Mouse (Mus musculus): ENCODE measurements around the gene Igsf9b. TPM values are rescaled to one million over a fixed set of nuclear protein-coding genes. Genes with fewer than 3 reads are reported as not detected.

Gene Igsf9b
- polyA plus RNA-seq, 1 experiment from 2014 or later = 6.6 TPM

DNA sequence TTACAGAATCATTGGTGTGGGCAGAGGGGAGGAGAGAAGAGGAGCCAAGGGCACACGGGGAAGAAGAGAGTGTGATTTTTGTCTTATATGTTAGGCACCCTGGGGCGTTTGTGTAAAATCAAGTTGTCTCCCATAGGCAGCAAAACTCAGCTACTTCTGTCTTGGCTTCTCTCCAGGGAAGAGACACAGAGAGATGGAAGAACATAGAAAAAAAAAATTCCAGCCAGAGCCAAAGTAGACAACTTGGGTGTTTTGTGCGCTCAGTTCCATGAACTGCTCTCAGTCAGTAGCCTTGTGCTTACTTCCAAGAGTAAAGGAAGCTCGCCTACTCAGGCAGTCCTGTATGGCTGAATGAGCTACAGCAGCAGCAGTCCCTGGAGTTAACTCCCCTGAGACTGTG, 31.4 kb downstream of the Igsf9b start:
- WGBS = 91% methylated on average over 4 of the region's 4 CpGs
- Histone ChIP-seq H3K4me2 (replicated peaks; ENCODE audit: low read depth, low read length) (no peak overlapping the region), H3K36me3 (ENCODE audit: control insufficient read depth, insufficient read depth, low read length) (0 out of 2 replicates have a peak, but pooled peaks cover 5% of the 10 kb centered on the region), H3K4me3 (ENCODE audit: low read depth, low read length) (no peak overlapping the region), H3K27ac (ENCODE audit: low read depth, low read length) (no peak overlapping the region), H3K9me3 (ENCODE audit: control insufficient read depth, low read length) (no peaks in the 10 kb centered on the region), H3K9ac (ENCODE audit: low read depth, low read length) (no peak overlapping the region), H3K27me3 (ENCODE audit: control insufficient read depth, insufficient read depth, low read length) (no peaks in the 10 kb centered on the region), H3K4me1 (replicated peaks; ENCODE audit: control insufficient read depth, insufficient read depth, low read length) (no peaks in the 10 kb centered on the region)
- DNase-seq (ENCODE audit: low spot score) (no peak), ATAC-seq (ENCODE audit: low FRiP score) (no peak)

DNA sequence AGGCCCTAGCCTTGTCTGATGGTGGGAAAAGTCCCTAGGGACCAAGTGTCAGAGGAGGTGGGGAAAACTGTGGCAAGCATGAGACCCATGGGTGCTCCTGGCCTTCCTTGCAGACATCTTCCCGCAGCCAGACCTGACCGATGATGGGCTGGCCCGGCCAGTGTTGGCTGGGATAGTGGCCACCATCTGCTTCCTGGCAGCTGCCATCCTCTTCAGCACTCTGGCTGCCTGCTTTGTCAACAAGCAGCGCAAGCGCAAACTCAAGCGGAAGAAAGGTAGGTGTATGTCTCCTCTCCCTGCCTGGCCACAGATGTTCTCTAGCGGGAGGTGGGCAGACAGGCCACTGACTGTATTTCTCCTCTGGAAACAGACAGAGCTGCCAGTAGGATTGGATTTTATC, 32.5 kb downstream of the Igsf9b start:
- ATAC-seq (ENCODE audit: low FRiP score) = no peak
- 91% methylated on average over 7 of the region's 7 CpGs for WGBS
- Histone ChIP-seq H3K4me1 (replicated peaks; ENCODE audit: control insufficient read depth, insufficient read depth, low read length) (no peaks in the 10 kb centered on the region), H3K4me3 (ENCODE audit: low read depth, low read length) (no peak overlapping the region), H3K27me3 (ENCODE audit: control insufficient read depth, insufficient read depth, low read length) (no peaks in the 10 kb centered on the region), H3K36me3 (ENCODE audit: control insufficient read depth, insufficient read depth, low read length) (0 out of 2 replicates have a peak, but pooled peaks cover 5% of the 10 kb centered on the region), H3K4me2 (replicated peaks; ENCODE audit: low read depth, low read length) (no peak overlapping the region), H3K9ac (ENCODE audit: low read depth, low read length) (no peak overlapping the region), H3K9me3 (ENCODE audit: control insufficient read depth, low read length) (no peaks in the 10 kb centered on the region), H3K27ac (ENCODE audit: low read depth, low read length) (no peak overlapping the region)
- no peak for DNase-seq (ENCODE audit: low spot score)

DNA sequence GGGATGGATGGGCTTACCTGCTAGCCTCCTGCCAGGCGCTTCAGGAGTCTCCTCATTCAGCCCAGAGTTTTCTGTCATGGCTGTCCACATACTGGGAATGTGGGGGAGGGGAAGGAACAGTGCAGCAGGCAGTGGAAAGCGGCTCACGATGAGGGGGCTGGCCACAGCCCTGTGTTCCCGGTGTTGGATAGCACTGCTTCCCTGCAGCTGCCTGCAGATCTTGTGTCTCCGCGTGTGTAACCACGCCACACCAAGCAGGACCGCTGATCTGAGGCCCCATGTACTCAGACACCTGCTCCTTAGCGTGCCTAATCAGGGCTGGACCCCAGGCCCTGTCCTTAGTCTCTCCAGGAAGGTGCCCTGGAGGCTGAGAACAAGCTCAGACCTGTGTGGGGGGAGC, 35.9 kb downstream of the Igsf9b start:
- ATAC-seq (ENCODE audit: low FRiP score) (peak; percentile 10; the same call in 1 of the 2 replicates), DNase-seq (ENCODE audit: low spot score) (peak; percentile 10)
- 0 out of 2 replicates have a peak, but pooled peaks cover 5% of the 10 kb centered on the region for H3K36me3 ChIP-seq (ENCODE audit: control insufficient read depth, insufficient read depth, low read length)
- H3K27me3 ChIP-seq (ENCODE audit: control insufficient read depth, insufficient read depth, low read length) = no peaks in the 10 kb centered on the region
- no peak overlapping the region for H3K4me2 ChIP-seq (replicated peaks; ENCODE audit: low read depth, low read length)
- H3K4me3 ChIP-seq (ENCODE audit: low read depth, low read length) = no peak overlapping the region
- 77% methylated on average over 9 of the region's 9 CpGs for WGBS
- no peaks in the 10 kb centered on the region for H3K9me3 ChIP-seq (ENCODE audit: control insufficient read depth, low read length)
- H3K4me1 ChIP-seq (replicated peaks; ENCODE audit: control insufficient read depth, insufficient read depth, low read length) = no peaks in the 10 kb centered on the region
- no peak overlapping the region for H3K9ac ChIP-seq (ENCODE audit: low read depth, low read length)
- H3K27ac ChIP-seq (ENCODE audit: low read depth, low read length) = peak overlapping the region; percentile 13; the same call in 1 of the 2 replicates

DNA sequence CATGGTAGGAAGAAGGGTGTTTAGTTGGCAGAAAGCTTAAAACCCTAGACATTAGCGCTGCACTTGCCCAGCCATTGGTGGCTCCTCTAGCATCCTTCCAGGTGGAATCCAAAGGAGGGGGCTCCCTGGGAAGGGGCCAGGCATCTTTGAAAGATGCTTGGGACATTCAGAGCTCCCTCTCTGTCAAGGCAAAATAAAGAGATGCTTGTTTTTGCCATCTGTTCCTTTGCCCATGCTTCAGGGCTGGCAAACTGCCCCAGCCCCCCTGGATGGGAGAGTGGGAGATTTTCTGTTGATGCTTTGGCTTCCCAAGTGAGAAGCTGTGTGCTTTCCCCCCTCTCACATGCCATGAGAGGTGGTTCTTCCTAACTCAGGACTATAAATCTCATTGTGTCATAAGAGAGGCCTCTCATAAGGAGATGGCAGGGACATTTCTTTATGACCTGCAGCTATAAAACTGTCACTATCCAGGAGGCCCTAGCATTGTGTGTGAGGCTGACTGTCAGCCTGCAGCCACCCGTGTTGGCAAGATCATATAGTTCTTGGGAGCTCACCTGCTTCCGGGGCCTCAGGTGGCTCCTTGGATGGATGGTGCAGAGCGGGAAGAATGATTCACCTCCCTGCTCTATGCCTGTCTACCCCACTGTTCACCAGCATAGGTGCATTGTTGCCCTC, 38.1 kb downstream of the Igsf9b start:
- no peak overlapping the region for H3K4me2 ChIP-seq (replicated peaks; ENCODE audit: low read depth, low read length)
- no peaks in the 10 kb centered on the region for H3K4me1 ChIP-seq (replicated peaks; ENCODE audit: control insufficient read depth, insufficient read depth, low read length)
- ATAC-seq (ENCODE audit: low FRiP score) (no peak), DNase-seq (ENCODE audit: low spot score) (no peak)
- no peak overlapping the region for H3K9ac ChIP-seq (ENCODE audit: low read depth, low read length)
- no peak overlapping the region for H3K27ac ChIP-seq (ENCODE audit: low read depth, low read length)
- H3K36me3 ChIP-seq (ENCODE audit: control insufficient read depth, insufficient read depth, low read length) = 0 out of 2 replicates have a peak, but pooled peaks cover 5% of the 10 kb centered on the region
- H3K27me3 ChIP-seq (ENCODE audit: control insufficient read depth, insufficient read depth, low read length) = no peaks in the 10 kb centered on the region
- H3K4me3 ChIP-seq (ENCODE audit: low read depth, low read length) = no peak overlapping the region
- WGBS = 93% methylated on average over 4 of the region's 4 CpGs
- H3K9me3 ChIP-seq (ENCODE audit: control insufficient read depth, low read length) = no peaks in the 10 kb centered on the region

DNA sequence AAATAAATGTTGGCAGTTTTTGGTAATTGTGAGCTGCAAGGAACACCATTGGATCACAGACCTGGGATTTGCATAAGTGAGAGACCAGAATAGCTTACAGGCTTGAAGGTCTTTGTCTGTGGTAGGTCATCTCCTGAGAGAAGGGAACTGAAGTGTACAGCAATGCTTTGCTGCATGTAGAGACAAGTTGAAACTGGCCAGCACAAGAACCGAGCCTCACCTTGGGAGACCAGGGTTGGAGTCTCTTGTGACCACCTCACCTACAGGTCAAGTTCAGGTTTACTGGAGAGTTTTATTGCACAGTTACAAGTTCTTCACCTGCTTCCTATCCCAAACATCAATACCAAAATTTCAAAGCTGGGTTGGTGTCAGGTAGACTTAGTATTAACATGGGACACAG, 40.2 kb downstream of the Igsf9b start:
- DNase-seq (ENCODE audit: low spot score) = no peak
- H3K4me3 ChIP-seq (ENCODE audit: low read depth, low read length) = no peak overlapping the region
- WGBS = 92% methylated on average over 1 of the region's 1 CpGs
- H3K9me3 ChIP-seq (ENCODE audit: control insufficient read depth, low read length) = no peaks in the 10 kb centered on the region
- H3K4me1 ChIP-seq (replicated peaks; ENCODE audit: control insufficient read depth, insufficient read depth, low read length) = no peaks in the 10 kb centered on the region
- no peak overlapping the region for H3K4me2 ChIP-seq (replicated peaks; ENCODE audit: low read depth, low read length)
- ATAC-seq (ENCODE audit: low FRiP score) = no peak
- H3K27ac ChIP-seq (ENCODE audit: low read depth, low read length) = no peak overlapping the region
- no peaks in the 10 kb centered on the region for H3K27me3 ChIP-seq (ENCODE audit: control insufficient read depth, insufficient read depth, low read length)
- 0 out of 2 replicates have a peak, but pooled peaks cover 3% of the 10 kb centered on the region for H3K36me3 ChIP-seq (ENCODE audit: control insufficient read depth, insufficient read depth, low read length)
- no peak overlapping the region for H3K9ac ChIP-seq (ENCODE audit: low read depth, low read length)

DNA sequence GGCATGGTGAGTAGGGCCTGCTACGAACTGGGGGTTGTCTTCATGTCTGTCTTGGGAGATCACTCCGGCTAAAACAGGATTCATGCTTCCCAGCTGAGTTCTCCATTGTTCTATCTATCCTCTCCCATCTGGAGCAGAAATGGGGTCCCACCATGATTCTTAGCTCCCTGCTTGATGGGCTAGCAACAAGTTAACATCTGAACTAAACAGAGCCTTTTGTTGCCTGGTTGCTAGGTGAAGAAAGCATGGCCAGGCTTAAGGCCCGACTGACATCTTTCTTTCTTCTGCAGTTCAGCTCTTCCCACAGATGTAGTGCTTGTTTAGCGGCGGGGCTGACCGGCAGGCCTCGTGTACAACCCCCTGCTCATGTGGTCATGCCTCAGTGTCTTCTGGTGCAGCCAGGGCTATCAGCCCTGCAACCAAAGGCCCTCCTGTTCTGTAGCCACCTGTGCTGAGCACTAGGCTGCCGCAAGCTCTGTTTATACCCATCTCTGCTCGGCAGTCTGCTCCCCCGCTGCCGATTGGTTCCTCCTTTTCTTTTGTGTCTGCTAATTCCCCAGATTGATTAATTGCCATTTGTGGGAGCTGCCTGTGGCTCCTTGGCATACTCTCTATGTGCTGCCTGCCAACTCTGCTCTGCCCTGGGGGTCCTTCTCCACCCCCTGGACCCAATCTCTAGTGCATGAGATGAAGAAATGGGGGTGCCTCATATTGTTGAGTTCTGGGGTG, 47.7 kb downstream of the Igsf9b start:
- H3K27me3 ChIP-seq (ENCODE audit: control insufficient read depth, insufficient read depth, low read length) = no peaks in the 10 kb centered on the region
- H3K4me2 ChIP-seq (replicated peaks; ENCODE audit: low read depth, low read length) = no peak overlapping the region
- no peaks in the 10 kb centered on the region for H3K9me3 ChIP-seq (ENCODE audit: control insufficient read depth, low read length)
- DNase-seq (ENCODE audit: low spot score) = peak; percentile 15
- ATAC-seq (ENCODE audit: low FRiP score) = peak; percentile 70
- H3K27ac ChIP-seq (ENCODE audit: low read depth, low read length) = no peak overlapping the region
- no peak overlapping the region for H3K4me3 ChIP-seq (ENCODE audit: low read depth, low read length)
- 53% methylated on average over 11 of the region's 11 CpGs for WGBS
- no peak overlapping the region for H3K9ac ChIP-seq (ENCODE audit: low read depth, low read length)
- H3K4me1 ChIP-seq (replicated peaks; ENCODE audit: control insufficient read depth, insufficient read depth, low read length) = no peaks in the 10 kb centered on the region
- H3K36me3 ChIP-seq (ENCODE audit: control insufficient read depth, insufficient read depth, low read length) = no peaks in the 10 kb centered on the region

DNA sequence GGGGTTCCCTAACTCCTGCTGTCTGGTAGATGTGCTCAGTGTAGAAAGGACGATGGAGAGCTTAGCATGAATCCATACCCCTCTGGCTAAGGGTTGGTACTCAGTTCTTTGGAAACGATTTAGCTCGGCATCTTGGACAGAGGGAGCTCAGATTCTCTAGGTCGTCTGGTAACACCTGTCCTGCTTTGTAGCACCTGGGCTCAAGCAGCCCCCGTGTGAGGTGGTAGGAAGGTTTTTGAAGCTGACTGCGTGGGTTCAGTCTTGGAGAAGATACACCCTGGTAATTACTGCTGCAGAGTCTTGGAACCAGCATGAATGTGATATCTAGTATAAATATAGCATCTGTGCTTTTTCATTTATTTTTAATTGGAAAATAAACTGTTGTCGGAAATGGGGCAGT, 54.1 kb downstream of the Igsf9b start:
- WGBS = 88% methylated on average over 7 of the region's 7 CpGs
- no peak overlapping the region for H3K4me3 ChIP-seq (ENCODE audit: low read depth, low read length)
- no peak for ATAC-seq (ENCODE audit: low FRiP score)

DNA sequence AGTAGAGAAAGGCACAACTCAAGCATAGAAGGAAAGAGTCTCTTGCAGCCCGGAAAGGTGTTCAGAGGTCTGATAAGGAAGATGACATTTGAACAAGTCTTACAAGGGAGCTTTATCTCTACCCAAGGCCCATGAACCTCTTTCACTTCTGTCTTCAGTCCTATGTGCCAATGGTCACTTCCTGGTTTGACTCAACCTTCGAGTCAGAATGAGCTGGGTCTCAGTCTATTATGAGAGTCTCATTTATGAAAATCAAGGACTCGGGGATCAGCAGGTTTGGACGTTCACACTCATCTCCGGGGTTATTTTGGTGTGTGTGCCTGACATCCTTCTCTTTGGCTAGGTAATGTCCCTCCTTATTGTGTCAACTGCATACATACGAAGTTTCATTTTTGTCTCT, 58.9 kb downstream of the Igsf9b start:
- Histone ChIP-seq H3K27me3 (ENCODE audit: control insufficient read depth, insufficient read depth, low read length) (no peaks in the 10 kb centered on the region), H3K4me1 (replicated peaks; ENCODE audit: control insufficient read depth, insufficient read depth, low read length) (no peaks in the 10 kb centered on the region), H3K9ac (ENCODE audit: low read depth, low read length) (no peak overlapping the region), H3K9me3 (ENCODE audit: control insufficient read depth, low read length) (no peaks in the 10 kb centered on the region), H3K36me3 (ENCODE audit: control insufficient read depth, insufficient read depth, low read length) (no peaks in the 10 kb centered on the region), H3K4me3 (ENCODE audit: low read depth, low read length) (no peak overlapping the region), H3K4me2 (replicated peaks; ENCODE audit: low read depth, low read length) (no peak overlapping the region), H3K27ac (ENCODE audit: low read depth, low read length) (no peak overlapping the region)
- DNase-seq (ENCODE audit: low spot score) (no peak), ATAC-seq (ENCODE audit: low FRiP score) (no peak)
- 93% methylated on average over 6 of the region's 6 CpGs for WGBS

More for the DNA sequence above, 54.1 kb downstream of the Igsf9b start:
- Histone ChIP-seq H3K27me3 (ENCODE audit: control insufficient read depth, insufficient read depth, low read length) (no peaks in the 10 kb centered on the region), H3K4me1 (replicated peaks; ENCODE audit: control insufficient read depth, insufficient read depth, low read length) (no peaks in the 10 kb centered on the region), H3K27ac (ENCODE audit: low read depth, low read length) (no peak overlapping the region), H3K9me3 (ENCODE audit: control insufficient read depth, low read length) (no peaks in the 10 kb centered on the region), H3K9ac (ENCODE audit: low read depth, low read length) (no peak overlapping the region), H3K36me3 (ENCODE audit: control insufficient read depth, insufficient read depth, low read length) (no peaks in the 10 kb centered on the region), H3K4me2 (replicated peaks; ENCODE audit: low read depth, low read length) (no peak overlapping the region)
- DNase-seq (ENCODE audit: low spot score) = no peak

DNA sequence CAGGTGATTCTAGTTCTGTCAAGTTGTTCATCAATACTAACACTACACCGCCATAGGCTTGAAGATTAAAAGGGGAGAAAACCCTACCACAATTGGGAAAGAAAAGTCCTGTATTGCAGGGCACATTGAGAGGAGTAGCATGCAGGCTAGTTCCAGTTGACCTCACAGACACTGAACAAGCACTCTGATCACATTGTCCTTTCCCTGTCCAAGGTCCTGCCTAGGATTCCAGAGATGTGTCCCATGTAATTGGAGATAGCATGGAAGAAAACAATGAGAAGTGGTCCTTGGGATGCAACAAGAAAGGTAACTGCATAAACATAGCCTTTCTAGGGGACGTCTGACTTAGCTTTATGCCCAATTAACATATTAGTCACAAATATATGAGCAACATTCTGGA, 68.2 kb downstream of the Igsf9b start:
- WGBS = 77% methylated on average over 2 of the region's 2 CpGs
- H3K36me3 ChIP-seq (ENCODE audit: control insufficient read depth, insufficient read depth, low read length) = no peaks in the 10 kb centered on the region
- H3K4me2 ChIP-seq (replicated peaks; ENCODE audit: low read depth, low read length) = no peak overlapping the region
- no peak overlapping the region for H3K27ac ChIP-seq (ENCODE audit: low read depth, low read length)
- H3K9me3 ChIP-seq (ENCODE audit: control insufficient read depth, low read length) = no peaks in the 10 kb centered on the region
- H3K27me3 ChIP-seq (ENCODE audit: control insufficient read depth, insufficient read depth, low read length) = no peaks in the 10 kb centered on the region
- H3K9ac ChIP-seq (ENCODE audit: low read depth, low read length) = no peak overlapping the region
- no peak overlapping the region for H3K4me3 ChIP-seq (ENCODE audit: low read depth, low read length)
- DNase-seq (ENCODE audit: low spot score) (peak; percentile 4), ATAC-seq (ENCODE audit: low FRiP score) (no peak)
- no peaks in the 10 kb centered on the region for H3K4me1 ChIP-seq (replicated peaks; ENCODE audit: control insufficient read depth, insufficient read depth, low read length)

All from hindbrain, embryonic 11.5 days (tissue).